Mouse (Mus musculus) C2C12 (cell line): ENCODE measurements around the gene Trpm8.

Source experiments
- CTCF ChIP-seq: IDR thresholded peaks from one replicate; pipeline ENCODE4 v1.5.1; 2011; ENCODE audit not compliant: control insufficient read depth, insufficient read depth, insufficient read length
- FOSL1 ChIP-seq: IDR thresholded peaks from one replicate; pipeline ENCODE4 v1.8.0; 2011; ENCODE audit warnings: mild to moderate bottlenecking, low read length; ENCODE audit not compliant: poor library complexity, insufficient read depth, severe bottlenecking
- MAX ChIP-seq: IDR thresholded peaks from one replicate; pipeline ENCODE4 v1.6.1; 2011; ENCODE audit warnings: mild to moderate bottlenecking, control low read depth
- MYOD1 ChIP-seq: IDR thresholded peaks from one replicate; pipeline ENCODE4 v1.6.1; 2011; ENCODE audit warnings: low read depth; ENCODE audit not compliant: control insufficient read depth, insufficient read length
- MYOG ChIP-seq: IDR thresholded peaks from one replicate; pipeline ENCODE4 v1.6.1; 2011; ENCODE audit not compliant: control insufficient read depth, insufficient read length; ENCODE audit errors: extremely low read depth
- USF1 ChIP-seq: IDR thresholded peaks from one replicate; pipeline ENCODE4 v1.6.1; 2011; ENCODE audit warnings: low read depth, mild to moderate bottlenecking, control low read depth, moderate library complexity

DNA sequence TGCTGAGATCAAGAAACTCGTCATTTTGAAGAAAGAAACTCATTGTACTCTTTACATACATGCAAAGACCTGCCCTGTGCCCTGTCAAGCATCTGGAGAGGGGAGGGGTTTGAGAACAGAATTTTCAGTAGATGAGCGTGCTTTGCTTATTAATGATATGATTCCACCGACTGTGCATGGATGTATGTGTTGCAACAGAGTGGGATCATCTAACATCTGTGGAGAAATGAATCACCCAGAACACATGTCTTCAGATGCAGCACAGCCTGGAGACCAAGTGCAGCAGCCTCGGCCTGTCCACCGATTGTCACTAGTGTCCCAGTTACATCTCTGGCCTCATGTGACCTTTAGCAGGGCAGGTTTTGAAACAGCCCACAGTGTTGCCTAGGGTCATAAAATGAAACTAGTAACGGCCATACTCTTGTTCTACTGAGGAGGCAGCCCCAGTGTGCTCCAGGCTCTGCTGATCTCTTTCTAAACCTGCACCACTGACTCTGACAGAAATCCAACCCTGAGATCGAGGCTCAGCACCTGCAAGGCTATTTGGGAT is 145.5 kb downstream of the Trpm8 start:
- TF ChIP-seq CTCF (no peak), USF1 (peak; percentile 29), MYOG (no peak), MYOD1 (no peak), MAX (no peak), FOSL1 (no peak)
